Comparison of ENCODE assay signal across 25 mouse cellular contexts in genomic region chr19:48338098-48338497, GRCm38 (mm10).
"Had no signal": no experiment of that assay in that cellular context is flagged by ENCODE, and none has a peak within 500 bp of the region (broad histone marks: within the 10 kb centered on the region; RNA-seq: fewer than 3 reads in every experiment).

No protein-coding gene starts in this region.

- DNase-seq: cerebellum, adult 2 months; cerebellum, adult 8-10 months; cerebellum, adult 9-10 months; cerebellum, adult 9-11 months; cerebellum, postnatal 10 days; cerebellum, postnatal 14 days; cerebellum, postnatal 25 days; cerebellum, postnatal 36 days; embryo, embryonic 11 days; forebrain, postnatal 0 days; gastrocnemius, adult 2 months; gastrocnemius, postnatal 10 days; gastrocnemius, postnatal 14 days; gastrocnemius, postnatal 25 days; gastrocnemius, postnatal 36 days; heart, adult 18-20 months had no signal

- H3K9me3 ChIP-seq: embryonic facial prominence, embryonic 10.5 days; embryonic facial prominence, embryonic 12.5 days; embryonic facial prominence, embryonic 13.5 days; embryonic facial prominence, embryonic 15.5 days; forebrain, embryonic 10.5 days; forebrain, embryonic 12.5 days; forebrain, embryonic 13.5 days; forebrain, embryonic 15.5 days had no signal

- H3K4me1 ChIP-seq: forebrain, embryonic 15.5 days had no signal

- H3K27ac ChIP-seq: embryonic facial prominence, embryonic 10.5 days; embryonic facial prominence, embryonic 12.5 days; embryonic facial prominence, embryonic 13.5 days; embryonic facial prominence, embryonic 15.5 days; forebrain, embryonic 10.5 days; forebrain, embryonic 13.5 days; forebrain, embryonic 15.5 days; gastrocnemius, adult 2 months had no signal

- H3K27me3 ChIP-seq: embryonic facial prominence, embryonic 12.5 days; embryonic facial prominence, embryonic 15.5 days; forebrain, embryonic 13.5 days; forebrain, embryonic 15.5 days had no signal

- H3K9ac ChIP-seq: embryonic facial prominence, embryonic 12.5 days; embryonic facial prominence, embryonic 13.5 days; embryonic facial prominence, embryonic 15.5 days; forebrain, embryonic 12.5 days; forebrain, embryonic 13.5 days; forebrain, embryonic 15.5 days; forebrain, postnatal 0 days had no signal

- H3K36me3 ChIP-seq: embryonic facial prominence, embryonic 10.5 days; embryonic facial prominence, embryonic 12.5 days; embryonic facial prominence, embryonic 13.5 days; embryonic facial prominence, embryonic 15.5 days; forebrain, embryonic 10.5 days; forebrain, embryonic 12.5 days; forebrain, embryonic 15.5 days had no signal

- H3K4me3 ChIP-seq: embryonic facial prominence, embryonic 10.5 days; embryonic facial prominence, embryonic 12.5 days; embryonic facial prominence, embryonic 13.5 days; embryonic facial prominence, embryonic 15.5 days; erythroblast, embryonic 14.5 days; forebrain, embryonic 10.5 days; forebrain, embryonic 12.5 days; forebrain, embryonic 13.5 days; forebrain, embryonic 15.5 days; gastrocnemius, adult 2 months had no signal
